Mouse (Mus musculus) heart, postnatal 4 days (tissue): Measurements from ENCODE around the gene Copz2. TPM values are rescaled to one million over a fixed set of nuclear protein-coding genes. Genes with fewer than 3 reads are reported as not detected.

Experiments
- DNase-seq: peaks from one replicate; pipeline ENCODE4 v3.0.0; 2021
- microRNA-seq, 2 experiments: library from miRNA; unstranded; fragments of <30 nt; microRNA quantifications; one replicate each; pipeline ENCODE4 v1.2.0; 2021 to 2022
- total RNA-seq, 2 experiments: library from RNA; stranded (reverse); gene quantifications; 2 replicates each; pipeline ENCODE4 v1.2.3; 2021

The Copz2 gene
- total RNA-seq, 2 experiments from 2014 or later: 51.2 to 52.7 TPM

DNA sequence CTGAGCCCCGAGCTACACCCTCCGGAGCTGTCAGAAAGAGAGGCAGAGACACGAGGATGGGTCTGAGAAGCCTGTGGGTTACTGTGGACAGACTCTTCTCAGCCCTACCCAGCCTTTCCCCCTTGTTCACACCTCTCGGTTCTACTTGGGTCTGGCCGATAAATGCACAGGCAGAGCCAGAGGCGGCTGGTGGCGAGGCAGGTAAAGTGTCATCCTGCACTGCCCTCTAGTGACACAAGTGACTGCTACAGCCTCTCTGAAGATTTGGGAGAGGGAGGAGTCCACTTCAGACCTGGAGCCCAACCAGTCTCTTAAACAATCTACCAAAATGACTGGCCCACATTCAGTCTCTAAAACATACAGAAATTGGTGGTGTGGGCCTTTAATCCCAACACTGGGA lies 60.3 kb downstream of the Copz2 start:
- DNase-seq: peak; percentile 90

Small RNA genes lying within 50 kb of the gene (microRNA-seq; reads per million reads assigned to microRNA genes)
- gene Mir152: 336 to 770 reads per million in 2 experiments

Other genes starting within 250 kb of the Copz2 start
- gene Snx11, start 72.3 kb upstream of the Copz2 start, total RNA-seq: 10 to 100 TPM; 15.5 to 18.2 TPM
- 10 to 100 TPM; 69.6 to 72.0 TPM for gene Cbx1, start 60.7 kb upstream of the Copz2 start, total RNA-seq
- 100 to 1,000 TPM; 200 to 203 TPM for gene Nfe2l1, start 19.9 kb upstream of the Copz2 start, total RNA-seq
- gene Cdk5rap3, start 66.6 kb downstream of the Copz2 start, total RNA-seq: 10 to 100 TPM; 34.6 to 35.6 TPM
- under 1 TPM; 0.32 to 0.36 TPM for gene Prr15l, start 78.2 kb downstream of the Copz2 start, total RNA-seq
- 10 to 100 TPM; 10.6 to 16.7 TPM for gene Pnpo, start 94.1 kb downstream of the Copz2 start, total RNA-seq
- gene Sp2, start 133.1 kb downstream of the Copz2 start, total RNA-seq: 10 to 100 TPM; 18.8 to 19.3 TPM
- not detected for gene Sp6, start 163.5 kb downstream of the Copz2 start, total RNA-seq
- gene Scrn2, start 180.1 kb downstream of the Copz2 start, total RNA-seq: 10 to 100 TPM; 12.1 to 15.3 TPM
- gene Lrrc46, start 191.5 kb downstream of the Copz2 start, total RNA-seq: under 1 TPM in 1 of 2 experiments, not detected in 1; 0.38 TPM
- gene Mrpl10, start 191.7 kb downstream of the Copz2 start, total RNA-seq: 10 to 100 TPM; 80.2 to 81.0 TPM
- 1 to 10 TPM; 5.6 to 7.5 TPM for gene Osbpl7, start 200.8 kb downstream of the Copz2 start, total RNA-seq